Mouse (Mus musculus) midbrain, embryonic 16.5 days (tissue): Measurements from ENCODE around the gene Dtx3. TPM values are rescaled to one million over a fixed set of nuclear protein-coding genes. Genes with fewer than 3 reads are reported as not detected.
"Not testable (repeated sequence)": the region's sequence is repeated elsewhere in the genome, so short reads cannot be mapped to it uniquely, and the experiment has no call there.

Source experiments
- ATAC-seq: fragments of 200-750 bp; cut with Nextera tagmentation; 2 replicates; pipeline ENCODE4 v1.8.0; 2017; ENCODE audit warnings: moderate TSS enrichment
- H3K27ac ChIP-seq: fragments of 300-500 bp; sonication (generic); 2 replicates; pipeline ENCODE4 v1.5.1; 2014; ENCODE audit warnings: mild to moderate bottlenecking, low read length, mixed read lengths
- H3K27me3 ChIP-seq: fragments of 300-500 bp; sonication (generic); 2 replicates; pipeline ENCODE4 v1.6.1; 2014; ENCODE audit warnings: low read depth, low read length, mixed read lengths; ENCODE audit not compliant: control insufficient read depth, insufficient read depth
- H3K36me3 ChIP-seq: fragments of 300-500 bp; sonication (generic); 2 replicates; pipeline ENCODE4 v1.6.1; 2014; ENCODE audit warnings: mild to moderate bottlenecking, low read length, moderate library complexity, mixed read lengths; ENCODE audit not compliant: control insufficient read depth, insufficient read depth
- H3K4me1 ChIP-seq: fragments of 300-500 bp; sonication (generic); 2 replicates; pipeline ENCODE4 v1.6.1; 2014; ENCODE audit warnings: mild to moderate bottlenecking, low read length, mixed read lengths; ENCODE audit not compliant: control insufficient read depth, insufficient read depth
- H3K4me2 ChIP-seq: fragments of 300-500 bp; sonication (generic); 2 replicates; pipeline ENCODE4 v1.6.1; 2014; ENCODE audit warnings: mild to moderate bottlenecking, low read length, mixed read lengths
- H3K4me3 ChIP-seq: fragments of 300-500 bp; sonication (generic); 2 replicates; pipeline ENCODE4 v1.5.1; 2014; ENCODE audit warnings: low read depth, mild to moderate bottlenecking, low read length, moderate library complexity, mixed read lengths
- H3K9ac ChIP-seq: fragments of 300-500 bp; sonication (generic); 2 replicates; pipeline ENCODE4 v1.6.1; 2014; ENCODE audit warnings: low read depth, low read length, mixed read lengths
- H3K9me3 ChIP-seq: fragments of 300-500 bp; sonication (generic); replicated peaks from 2 replicates; pipeline ENCODE4 v1.6.1; 2014; ENCODE audit warnings: mild to moderate bottlenecking, low read length, mixed read lengths; ENCODE audit not compliant: control insufficient read depth, poor library complexity, severe bottlenecking
- WGBS: fragments of 180-500 bp; shearing (Covaris S2); extraction: QIAGEN DNeasy Blood & Tissue Kit; methylation state at CpG from one replicate; pipeline ENCODE4 v1.1.7; 2014; 5-methylcytosine and 5-hydroxymethylcytosine counted together
- polyA plus RNA-seq: library from polyadenylated mRNA; unstranded; fragments of >200 nt; fragmentation: Nextera tagmentation; extraction: Ambion mirVana; gene quantifications from 2 replicates; pipeline ENCODE4 v1.2.1, GENCODE M21; 2015

Dtx3 gene
- polyA plus RNA-seq, 1 experiment from 2014 or later: 255 TPM

DNA sequence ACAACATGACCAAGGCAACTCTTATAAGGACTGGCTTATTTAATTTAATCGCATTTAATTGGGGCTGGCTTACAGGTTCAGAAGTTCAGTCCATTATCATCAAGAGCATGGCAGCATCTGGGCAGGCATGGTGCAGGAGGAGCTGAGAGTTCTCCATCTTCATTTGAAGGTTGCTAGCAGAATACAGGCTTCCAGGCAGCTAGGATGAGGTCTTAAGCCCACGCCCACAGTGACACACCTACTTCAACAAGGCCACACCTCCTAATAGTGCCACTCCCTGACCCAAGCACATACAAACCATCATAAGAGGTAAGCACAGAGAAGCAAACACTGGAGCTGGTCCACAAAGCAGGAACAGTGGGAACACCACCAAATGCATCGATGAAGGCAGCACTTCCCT is 44.3 kb downstream of the Dtx3 start:
- WGBS: 91% methylated on average over 3 of the region's 3 CpGs
- not testable (repeated sequence) for H3K36me3 ChIP-seq, H3K4me1 ChIP-seq, H3K9me3 ChIP-seq, H3K27me3 ChIP-seq, H3K4me2 ChIP-seq, H3K27ac ChIP-seq, H3K9ac ChIP-seq, ATAC-seq, H3K4me3 ChIP-seq

DNA sequence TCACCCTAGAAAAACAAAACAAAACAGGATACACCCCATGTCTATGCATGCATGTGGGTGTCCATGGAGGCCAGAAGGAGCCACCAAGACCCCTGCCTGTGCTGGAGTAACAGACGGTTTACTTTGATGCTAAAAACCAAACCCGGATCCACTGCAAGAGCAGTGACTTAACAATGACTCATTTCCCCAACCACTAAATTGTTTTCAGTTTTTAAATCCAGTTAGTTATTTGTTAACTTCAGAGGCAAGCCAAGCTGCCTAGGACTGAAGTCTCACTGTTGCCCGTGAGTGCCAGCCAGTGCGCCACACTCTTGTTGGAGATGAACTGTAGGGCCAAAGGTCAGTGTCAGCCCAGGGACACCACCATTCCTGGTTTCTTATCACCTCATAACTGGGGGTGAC is 45.1 kb downstream of the Dtx3 start:
- Histone ChIP-seq H3K4me1 (no peaks in the 10 kb centered on the region), H3K9ac (no peak overlapping the region), H3K36me3 (no peaks in the 10 kb centered on the region), H3K4me3 (no peak overlapping the region), H3K4me2 (no peak overlapping the region), H3K9me3 (no peaks in the 10 kb centered on the region), H3K27me3 (no peaks in the 10 kb centered on the region), H3K27ac (no peak overlapping the region)
- no peak for ATAC-seq
- WGBS: 88% methylated on average over 4 of the region's 4 CpGs

DNA sequence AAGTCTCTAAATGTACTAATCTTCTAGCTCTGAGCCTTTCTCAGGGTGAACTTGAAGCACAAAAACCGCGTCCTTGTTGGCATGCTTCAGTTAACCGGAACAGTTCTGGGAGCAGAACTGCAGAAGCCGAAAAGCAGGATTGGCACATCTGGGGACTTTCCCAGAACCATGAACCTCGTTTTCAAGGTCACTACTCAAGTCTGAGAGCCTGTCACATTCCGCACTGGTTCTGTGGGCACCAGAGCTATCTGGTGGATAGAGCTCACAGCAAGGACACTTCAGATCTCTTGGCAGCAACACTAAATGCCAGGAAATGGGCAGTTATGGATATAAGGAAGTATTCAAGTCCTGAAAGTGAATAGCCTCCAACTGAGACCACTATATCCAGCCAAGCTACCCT is 48.4 kb downstream of the Dtx3 start:
- 83% methylated on average over 6 of the region's 6 CpGs for WGBS
- no peak overlapping the region for H3K9ac ChIP-seq
- no peak overlapping the region for H3K4me3 ChIP-seq
- H3K9me3 ChIP-seq: no peaks in the 10 kb centered on the region
- H3K27ac ChIP-seq: no peak overlapping the region
- no peaks in the 10 kb centered on the region for H3K4me1 ChIP-seq
- H3K36me3 ChIP-seq: no peaks in the 10 kb centered on the region
- H3K27me3 ChIP-seq: no peaks in the 10 kb centered on the region
- ATAC-seq: no peak
- no peak overlapping the region for H3K4me2 ChIP-seq

DNA sequence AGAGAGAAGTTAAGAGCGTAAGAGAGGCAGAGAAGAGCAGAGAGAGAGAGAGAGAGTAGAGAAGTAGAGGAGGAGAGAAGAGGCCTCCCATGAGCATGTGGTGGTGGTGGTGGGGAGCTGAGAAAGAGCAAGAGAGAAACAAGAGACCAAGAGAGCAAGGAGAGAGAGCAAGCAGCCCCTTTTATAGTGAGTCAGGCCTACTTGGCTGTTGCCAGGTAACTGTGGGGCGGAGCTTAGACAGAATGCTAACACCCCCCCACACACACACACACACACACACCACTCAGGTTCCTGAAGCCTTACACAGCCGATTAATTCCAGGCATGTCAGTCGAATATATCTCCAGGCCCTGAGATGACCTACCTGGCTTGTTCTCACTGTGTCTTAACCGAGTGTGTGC is 50.2 kb downstream of the Dtx3 start:
- Histone ChIP-seq H3K4me2 (no peak overlapping the region), H3K9me3 (no peaks in the 10 kb centered on the region), H3K4me3 (no peak overlapping the region), H3K4me1 (no peaks in the 10 kb centered on the region), H3K9ac (no peak overlapping the region), H3K36me3 (no peaks in the 10 kb centered on the region), H3K27ac (no peak overlapping the region), H3K27me3 (no peaks in the 10 kb centered on the region)
- WGBS: 74% methylated on average over 5 of the region's 5 CpGs
- ATAC-seq: no peak

DNA sequence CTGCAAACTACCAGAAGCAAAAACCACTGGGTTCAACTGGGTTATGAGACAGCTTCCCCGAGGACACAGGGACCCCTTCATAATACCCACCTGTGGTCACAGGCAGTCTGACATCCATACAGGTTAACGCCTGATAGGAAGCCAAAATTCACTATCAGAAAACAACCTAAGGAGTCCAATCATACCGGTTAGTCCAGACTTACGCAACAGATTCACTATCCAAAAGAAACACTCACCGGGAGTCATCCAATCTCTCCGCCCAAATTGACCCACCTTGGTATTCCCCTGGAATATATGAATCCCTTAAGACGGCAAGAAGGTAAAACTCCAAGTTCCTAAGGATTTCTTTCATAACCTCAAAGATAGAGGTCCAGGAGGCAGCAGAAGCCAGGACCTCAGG is 51.0 kb downstream of the Dtx3 start:
- no peak overlapping the region for H3K4me3 ChIP-seq
- 92% methylated on average over 7 of the region's 7 CpGs for WGBS
- no peak overlapping the region for H3K4me2 ChIP-seq
- no peaks in the 10 kb centered on the region for H3K36me3 ChIP-seq
- H3K4me1 ChIP-seq: no peaks in the 10 kb centered on the region
- H3K27me3 ChIP-seq: no peaks in the 10 kb centered on the region
- H3K9ac ChIP-seq: no peak overlapping the region
- no peak for ATAC-seq
- no peaks in the 10 kb centered on the region for H3K9me3 ChIP-seq
- no peak overlapping the region for H3K27ac ChIP-seq

DNA sequence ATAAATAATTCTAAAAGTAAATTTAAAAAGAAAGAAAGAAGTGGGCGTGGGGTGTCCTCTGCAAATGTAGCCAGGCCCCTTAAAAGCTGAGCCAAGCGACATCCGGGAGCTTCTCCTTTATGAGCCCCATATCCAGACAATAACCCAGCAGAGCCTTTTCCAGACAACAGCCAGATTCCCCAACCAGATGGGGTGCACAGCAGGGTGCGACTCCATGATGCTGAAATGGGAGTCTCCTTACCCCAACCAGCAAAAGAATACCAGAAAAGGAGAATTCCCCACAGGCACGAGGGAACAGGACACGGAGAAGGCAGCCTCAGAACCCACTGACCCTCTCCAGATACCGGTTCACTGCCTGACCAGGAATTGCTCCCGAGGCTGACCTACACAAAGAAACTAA is 52.3 kb downstream of the Dtx3 start:
- Histone ChIP-seq H3K9me3 (no peaks in the 10 kb centered on the region), H3K9ac (no peak overlapping the region), H3K27ac (no peak overlapping the region), H3K4me3 (no peak overlapping the region), H3K27me3 (no peaks in the 10 kb centered on the region), H3K4me1 (no peaks in the 10 kb centered on the region), H3K36me3 (no peaks in the 10 kb centered on the region), H3K4me2 (no peak overlapping the region)
- 82% methylated on average over 8 of the region's 8 CpGs for WGBS
- ATAC-seq: no peak

DNA sequence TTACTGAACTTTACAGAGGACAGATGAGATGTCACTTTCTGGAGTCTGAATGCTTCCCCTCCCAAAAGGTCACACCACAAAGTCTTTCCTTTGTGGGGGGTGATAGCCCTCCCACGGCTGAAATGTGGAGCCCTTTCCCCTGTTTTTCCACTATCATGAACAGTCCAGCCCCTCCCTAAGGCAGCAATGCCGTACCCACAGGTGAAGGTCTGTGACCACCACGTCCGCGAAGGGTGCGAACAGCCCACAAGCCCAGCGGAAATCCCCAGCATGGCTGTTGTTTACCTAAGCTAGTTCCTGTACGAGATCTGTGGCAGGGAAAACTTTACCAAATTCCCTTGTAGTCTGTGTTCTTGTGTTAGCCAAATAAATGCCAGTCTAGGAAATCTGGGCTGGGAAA is 54.0 kb downstream of the Dtx3 start:
- no peak overlapping the region for H3K27ac ChIP-seq
- H3K9me3 ChIP-seq: no peaks in the 10 kb centered on the region
- 83% methylated on average over 8 of the region's 8 CpGs for WGBS
- no peak overlapping the region for H3K4me3 ChIP-seq
- no peaks in the 10 kb centered on the region for H3K36me3 ChIP-seq
- no peak for ATAC-seq
- H3K9ac ChIP-seq: no peak overlapping the region
- H3K27me3 ChIP-seq: no peaks in the 10 kb centered on the region
- no peak overlapping the region for H3K4me2 ChIP-seq
- H3K4me1 ChIP-seq: no peaks in the 10 kb centered on the region

DNA sequence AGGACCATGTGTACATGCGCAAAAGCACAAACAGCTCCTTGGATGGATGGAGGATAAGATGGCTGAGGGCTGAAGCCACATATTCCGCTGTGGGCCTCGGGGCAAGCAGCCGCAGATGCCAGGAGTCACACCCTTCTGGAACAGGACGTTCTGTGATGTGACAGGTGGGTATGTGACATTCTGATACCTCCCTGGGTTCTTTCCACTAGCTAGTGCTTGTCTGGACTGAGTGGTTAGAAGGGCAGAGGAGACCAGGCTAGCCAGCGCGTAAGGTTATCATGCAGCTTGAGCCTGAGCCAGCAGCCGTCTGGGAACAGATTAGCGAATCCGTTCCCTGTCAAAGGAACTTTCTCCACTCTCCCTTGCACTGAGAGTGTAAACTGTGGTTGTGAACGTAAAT is 54.6 kb downstream of the Dtx3 start:
- no peak for ATAC-seq
- H3K4me3 ChIP-seq: no peak overlapping the region
- no peaks in the 10 kb centered on the region for H3K27me3 ChIP-seq
- no peak overlapping the region for H3K27ac ChIP-seq
- H3K4me1 ChIP-seq: no peaks in the 10 kb centered on the region
- no peaks in the 10 kb centered on the region for H3K9me3 ChIP-seq
- no peak overlapping the region for H3K4me2 ChIP-seq
- WGBS: 86% methylated on average over 11 of the region's 11 CpGs
- H3K9ac ChIP-seq: no peak overlapping the region
- H3K36me3 ChIP-seq: no peaks in the 10 kb centered on the region
